Mouse (Mus musculus): ENCODE data around the gene Snrpa1.

Snrpa1 gene

GRCm38 (mm10) chr7:66118046-66118445 lies 59.2 kb downstream of the Snrpa1 start:
- no peak for DNase-seq

- no peak for DNase-seq
These were observed 60.0 kb downstream of the Snrpa1 start for GRCm38 (mm10) chr7:66118796-66119195.

GRCm38 (mm10) chr7:66120139-66120538 lies 61.3 kb downstream of the Snrpa1 start:
- DNase-seq, result no peak

- no peak for DNase-seq
These were observed 62.0 kb downstream of the Snrpa1 start for GRCm38 (mm10) chr7:66120702-66121396.

All from kidney, adult 8-10 months (tissue).